Mouse (Mus musculus) midbrain, embryonic 14.5 days (tissue): Measurements from ENCODE around the gene Prrc2a. TPM values are rescaled to one million over a fixed set of nuclear protein-coding genes. Genes with fewer than 3 reads are reported as not detected.

Source experiments
- ATAC-seq: fragments of 200-750 bp; cut with Nextera tagmentation; 2 replicates; pipeline ENCODE4 v1.8.0; 2017; ENCODE audit warnings: moderate number of reproducible peaks, moderate library complexity; ENCODE audit not compliant: low FRiP score, low TSS enrichment
- DNase-seq: peaks from one replicate; pipeline ENCODE4 v3.0.0-alpha.2; 2015
- H3K27ac ChIP-seq: fragments of 300-500 bp; sonication (generic); replicated peaks from 2 replicates; pipeline ENCODE4 v1.5.1; 2014; ENCODE audit warnings: mild to moderate bottlenecking, low read depth, low read length, moderate library complexity
- H3K27me3 ChIP-seq: fragments of 300-500 bp; sonication (generic); 2 replicates; pipeline ENCODE4 v1.6.1; 2014; ENCODE audit warnings: low read length, control low read depth, mixed read lengths; ENCODE audit not compliant: control insufficient read depth, insufficient read depth
- H3K36me3 ChIP-seq: fragments of 300-500 bp; sonication (generic); 2 replicates; pipeline ENCODE4 v1.6.1; 2014; ENCODE audit warnings: low read length, control low read depth; ENCODE audit not compliant: control insufficient read depth, insufficient read depth
- H3K4me1 ChIP-seq: fragments of 300-500 bp; sonication (generic); 2 replicates; pipeline ENCODE4 v1.6.1; 2014; ENCODE audit warnings: mild to moderate bottlenecking, antibody characterized with exemption, low read length, control low read depth; ENCODE audit not compliant: control insufficient read depth, insufficient read depth
- H3K4me2 ChIP-seq: fragments of 300-500 bp; sonication (generic); 2 replicates; pipeline ENCODE4 v1.6.1; 2014; ENCODE audit warnings: mild to moderate bottlenecking, low read length, moderate library complexity
- H3K4me3 ChIP-seq: fragments of 300-500 bp; sonication (generic); replicated peaks from 2 replicates; pipeline ENCODE4 v1.5.1; 2014; ENCODE audit warnings: low read depth, low read length
- H3K9ac ChIP-seq: fragments of 300-500 bp; sonication (generic); replicated peaks from 2 replicates; pipeline ENCODE4 v1.6.1; 2014; ENCODE audit warnings: mild to moderate bottlenecking, low read length, moderate library complexity
- H3K9me3 ChIP-seq: fragments of 300-500 bp; sonication (generic); 2 replicates; pipeline ENCODE4 v1.6.1; 2016; ENCODE audit warnings: low read length, control low read depth, mixed read lengths; ENCODE audit not compliant: control insufficient read depth
- WGBS: fragments of 180-500 bp; shearing (Covaris S2); extraction: QIAGEN DNeasy Blood & Tissue Kit; methylation state at CpG from one replicate; pipeline ENCODE4 v1.1.7; 2014; 5-methylcytosine and 5-hydroxymethylcytosine counted together
- polyA plus RNA-seq: library from polyadenylated mRNA; unstranded; fragments of >200 nt; fragmentation: Nextera tagmentation; extraction: Ambion mirVana; gene quantifications from 2 replicates; pipeline ENCODE4 v1.2.1, GENCODE M21; 2014

Gene Prrc2a
- polyA plus RNA-seq, 1 experiment from 2014 or later, result 194 TPM

DNA sequence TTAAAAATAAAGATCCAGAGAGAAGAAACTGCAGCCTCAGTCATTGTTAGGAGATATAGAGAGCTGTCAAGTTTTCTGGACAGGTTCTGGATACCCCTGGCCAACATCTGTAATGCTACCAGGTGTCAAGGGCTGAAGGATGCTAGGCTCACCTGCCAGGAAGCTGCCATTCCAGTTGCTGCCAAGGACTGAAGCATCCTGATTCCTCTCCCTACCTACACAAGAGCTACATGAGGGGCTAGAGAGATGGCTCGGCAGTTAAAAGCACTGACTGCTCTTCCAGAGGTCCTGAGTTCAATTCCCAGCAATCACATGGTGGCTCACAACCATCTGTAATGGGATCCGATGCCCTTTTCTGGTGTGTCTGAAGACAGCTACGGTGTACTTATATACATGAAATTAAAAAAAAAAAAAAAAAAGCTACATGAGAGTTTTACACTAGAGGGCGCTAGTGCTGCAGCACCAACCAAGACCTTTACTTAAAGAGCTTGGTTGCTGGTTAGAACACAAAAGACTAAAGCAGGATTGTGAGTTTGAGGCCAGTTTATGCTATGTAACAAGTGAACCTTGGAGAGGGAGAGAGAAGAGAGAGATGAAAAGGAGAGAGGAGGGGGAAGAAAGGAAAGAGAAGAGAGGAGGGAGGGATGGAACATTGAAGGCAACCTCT lies 4.0 kb upstream of the Prrc2a start:
- 18% methylated on average over 4 of the region's 4 CpGs for WGBS
- Histone ChIP-seq H3K9ac (no peak overlapping the region), H3K4me2 (no peak overlapping the region), H3K9me3 (no peaks in the 10 kb centered on the region), H3K4me1 (peaks cover 11% of the 10 kb centered on the region), H3K27me3 (no peaks in the 10 kb centered on the region), H3K4me3 (no peak overlapping the region), H3K36me3 (no peaks in the 10 kb centered on the region), H3K27ac (no peak overlapping the region; the same call in 1 of the 2 replicates)
- ATAC-seq (no peak), DNase-seq (peak; percentile 88)

DNA sequence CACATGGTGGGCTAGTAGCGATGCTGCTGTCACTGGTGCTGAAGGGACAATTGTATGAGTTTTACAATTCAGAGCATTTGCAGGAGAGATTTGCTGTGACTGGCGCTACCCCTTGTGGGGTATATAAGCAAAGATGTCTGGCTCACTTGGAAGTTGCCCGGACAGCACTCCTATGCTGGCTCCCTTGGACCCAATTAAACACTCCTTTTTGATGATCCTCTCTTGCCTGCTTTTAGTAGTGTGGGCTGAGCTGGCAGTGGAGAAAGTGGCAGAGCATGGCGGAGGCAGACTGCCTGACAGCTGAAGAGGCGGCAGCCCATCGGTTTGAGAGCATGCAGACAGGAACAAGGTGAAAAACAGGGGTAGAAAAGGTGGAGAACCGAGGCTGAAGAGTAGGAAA lies 3.1 kb upstream of the Prrc2a start:
- H3K36me3 ChIP-seq, result no peaks in the 10 kb centered on the region
- 86% methylated on average over 7 of the region's 7 CpGs for WGBS
- no peak overlapping the region for H3K4me2 ChIP-seq
- no peak overlapping the region for H3K27ac ChIP-seq
- ATAC-seq (no peak), DNase-seq (no peak)
- H3K4me1 ChIP-seq, result peaks cover 18% of the 10 kb centered on the region
- no peaks in the 10 kb centered on the region for H3K27me3 ChIP-seq
- H3K9me3 ChIP-seq, result no peaks in the 10 kb centered on the region
- H3K4me3 ChIP-seq, result no peak overlapping the region
- no peak overlapping the region for H3K9ac ChIP-seq

- peak overlapping the region; percentile 98 for H3K4me2 ChIP-seq
- H3K4me3 ChIP-seq, result peak overlapping the region; percentile 100; the same call in 1 of the 2 replicates
- peaks cover 8% of the 10 kb centered on the region for H3K36me3 ChIP-seq
- H3K27me3 ChIP-seq, result no peaks in the 10 kb centered on the region
- peak overlapping the region; percentile 60; the same call in 1 of the 2 replicates for H3K9ac ChIP-seq
- peak overlapping the region; percentile 96 for H3K27ac ChIP-seq
- ATAC-seq, result no peak
- no peaks in the 10 kb centered on the region for H3K9me3 ChIP-seq
- H3K4me1 ChIP-seq, result peaks cover 31% of the 10 kb centered on the region
- 70% methylated on average over 8 of the region's 8 CpGs for WGBS
- peak; percentile 90 for DNase-seq
Observed at GRCm38 (mm10) chr17:35166352-35167035, 1.8 kb upstream of the Prrc2a start.

GRCm38 (mm10) chr17:35165451-35166155 lies 906 bp upstream of the Prrc2a start:
- H3K4me3 ChIP-seq, result peak overlapping the region; percentile 100
- H3K4me2 ChIP-seq, result peak overlapping the region; percentile 98
- H3K27me3 ChIP-seq, result no peaks in the 10 kb centered on the region
- H3K4me1 ChIP-seq, result peaks cover 32% of the 10 kb centered on the region
- WGBS, result 21% methylated on average over 12 of the region's 12 CpGs
- peaks cover 17% of the 10 kb centered on the region for H3K36me3 ChIP-seq
- ATAC-seq, result peak; percentile 83
- DNase-seq, result peak; percentile 37
- H3K9ac ChIP-seq, result peak overlapping the region; percentile 60
- H3K9me3 ChIP-seq, result no peaks in the 10 kb centered on the region
- peak overlapping the region; percentile 96 for H3K27ac ChIP-seq

DNA sequence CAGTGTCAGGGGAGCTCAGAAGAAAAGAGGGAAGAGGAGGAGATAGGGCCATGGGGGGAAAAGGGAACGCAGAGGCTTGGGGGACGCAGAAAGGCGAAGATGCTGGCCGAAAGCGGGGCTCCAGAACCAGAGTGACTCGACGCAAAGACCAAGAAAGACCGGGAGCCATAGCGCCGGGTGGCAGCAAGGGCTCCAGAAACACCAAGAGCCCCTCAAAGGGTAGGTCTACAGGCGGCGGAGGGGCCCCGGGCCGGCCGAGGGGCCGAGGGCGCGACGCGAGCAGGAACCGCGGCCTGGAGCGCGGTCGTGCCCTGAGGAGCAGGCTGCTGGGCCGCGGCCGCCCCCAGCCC lies 504 bp downstream of the Prrc2a start:
- no peak for DNase-seq
- H3K27ac ChIP-seq, result peak overlapping the region; percentile 96
- peak overlapping the region; percentile 100 for H3K4me3 ChIP-seq
- H3K4me2 ChIP-seq, result peak overlapping the region; percentile 98
- no peak for ATAC-seq
- WGBS, result 0% methylated on average over 21 of the region's 28 CpGs
- peaks cover 32% of the 10 kb centered on the region for H3K4me1 ChIP-seq
- no peaks in the 10 kb centered on the region for H3K27me3 ChIP-seq
- peaks cover 31% of the 10 kb centered on the region for H3K36me3 ChIP-seq
- peak overlapping the region; percentile 99 for H3K9ac ChIP-seq
- no peaks in the 10 kb centered on the region for H3K9me3 ChIP-seq

GRCm38 (mm10) chr17:35163326-35164081 lies 1.2 kb downstream of the Prrc2a start:
- no peak for DNase-seq
- H3K4me1 ChIP-seq, result peaks cover 32% of the 10 kb centered on the region
- H3K9ac ChIP-seq, result peak overlapping the region; percentile 99
- H3K27me3 ChIP-seq, result no peaks in the 10 kb centered on the region
- no peak for ATAC-seq
- H3K27ac ChIP-seq, result peak overlapping the region; percentile 96
- peak overlapping the region; percentile 100 for H3K4me3 ChIP-seq
- peak overlapping the region; percentile 98 for H3K4me2 ChIP-seq
- H3K9me3 ChIP-seq, result no peaks in the 10 kb centered on the region
- 15% methylated on average over 8 of the region's 8 CpGs for WGBS
- peaks cover 38% of the 10 kb centered on the region for H3K36me3 ChIP-seq

DNA sequence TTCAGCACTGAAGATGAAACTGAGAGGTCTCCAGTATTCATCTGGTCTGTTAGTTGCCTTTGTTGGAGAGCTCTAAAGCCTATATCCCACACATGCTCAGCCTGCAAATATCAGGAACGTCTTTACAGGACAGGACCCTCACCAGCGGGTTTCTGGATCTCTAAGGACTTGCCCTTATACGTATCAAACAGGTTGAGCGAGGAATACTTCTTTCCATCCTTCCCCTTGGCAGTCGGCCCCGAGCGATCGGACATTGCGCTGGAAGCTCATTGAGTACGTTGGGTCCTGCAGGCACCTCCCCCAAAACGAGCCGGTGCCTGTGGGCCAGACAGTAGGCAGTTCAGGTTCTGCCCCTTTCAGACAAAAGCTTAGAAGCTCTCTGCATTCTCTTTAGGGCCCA lies 2.0 kb downstream of the Prrc2a start:
- DNase-seq (no peak), ATAC-seq (no peak)
- WGBS, result 37% methylated on average over 12 of the region's 12 CpGs
- Histone ChIP-seq H3K27ac (peak overlapping the region; percentile 28; the same call in 1 of the 2 replicates), H3K36me3 (peaks cover 46% of the 10 kb centered on the region), H3K9me3 (no peaks in the 10 kb centered on the region), H3K4me3 (peak overlapping the region; percentile 100), H3K4me2 (peak overlapping the region; percentile 98), H3K27me3 (no peaks in the 10 kb centered on the region), H3K4me1 (peaks cover 32% of the 10 kb centered on the region), H3K9ac (peak overlapping the region; percentile 99)

DNA sequence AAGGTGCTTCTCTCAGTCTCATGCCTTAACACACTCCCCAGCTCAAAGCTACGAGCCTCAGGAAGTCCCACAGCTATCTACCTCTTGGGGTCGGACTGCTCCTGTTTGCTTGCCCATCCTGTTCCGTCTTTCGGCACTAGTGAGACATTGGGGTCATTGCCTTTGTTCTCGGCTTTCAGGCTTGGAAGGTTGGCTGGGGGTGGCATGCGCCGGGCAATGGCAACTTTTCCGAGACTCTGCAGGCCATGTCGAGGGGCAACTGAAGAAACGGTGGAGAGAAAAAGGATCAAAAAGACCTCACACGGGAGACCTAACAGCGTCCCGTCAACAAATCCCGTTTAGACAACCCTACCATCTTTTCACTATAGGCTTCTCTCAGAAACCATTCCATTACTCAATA lies 2.6 kb downstream of the Prrc2a start:
- Histone ChIP-seq H3K27ac (no peak overlapping the region), H3K9me3 (no peaks in the 10 kb centered on the region), H3K4me2 (peak overlapping the region; percentile 98), H3K36me3 (peaks cover 52% of the 10 kb centered on the region), H3K4me1 (peaks cover 32% of the 10 kb centered on the region), H3K9ac (peak overlapping the region; percentile 99; the same call in 1 of the 2 replicates), H3K4me3 (peak overlapping the region; percentile 100), H3K27me3 (no peaks in the 10 kb centered on the region)
- ATAC-seq, result no peak
- no peak for DNase-seq
- WGBS, result 67% methylated on average over 14 of the region's 14 CpGs
